Mouse (Mus musculus) stomach, embryonic 14.5 days (tissue): ENCODE measurements around the gene Catsperz. TPM values are rescaled to one million over a fixed set of nuclear protein-coding genes. Genes with fewer than 3 reads are reported as not detected.

Experiments
- ATAC-seq: fragments of 200-750 bp; cut with Nextera tagmentation; 2 replicates; pipeline ENCODE4 v1.8.0; 2017; ENCODE audit warnings: low read depth, moderate TSS enrichment; ENCODE audit not compliant: insufficient number of reproducible peaks, insufficient read depth, low FRiP score
- H3K27ac ChIP-seq: fragments of 300-500 bp; sonication (generic); 2 replicates; pipeline ENCODE4 v1.5.1; 2014; ENCODE audit warnings: mild to moderate bottlenecking, low read length, moderate library complexity, mixed read lengths
- H3K27me3 ChIP-seq: fragments of 300-500 bp; sonication (generic); 2 replicates; pipeline ENCODE4 v1.6.1; 2014; ENCODE audit warnings: low read length, control low read depth, mixed read lengths; ENCODE audit not compliant: control insufficient read depth, insufficient read depth
- H3K36me3 ChIP-seq: fragments of 300-500 bp; sonication (generic); 2 replicates; pipeline ENCODE4 v1.6.1; 2014; ENCODE audit warnings: mild to moderate bottlenecking, control low read depth, low read length, moderate library complexity, mixed read lengths; ENCODE audit not compliant: control insufficient read depth, insufficient read depth
- H3K4me1 ChIP-seq: fragments of 300-500 bp; sonication (generic); 2 replicates; pipeline ENCODE4 v1.6.1; 2014; ENCODE audit warnings: low read length, control low read depth, mixed read lengths; ENCODE audit not compliant: control insufficient read depth, insufficient read depth
- H3K4me2 ChIP-seq: fragments of 300-500 bp; sonication (generic); replicated peaks from 2 replicates; pipeline ENCODE4 v1.6.1; 2014; ENCODE audit warnings: low read depth, low read length, control low read depth
- H3K4me3 ChIP-seq: fragments of 300-500 bp; sonication (generic); 2 replicates; pipeline ENCODE4 v1.5.1; 2014; ENCODE audit warnings: low read depth, low read length, control low read depth
- H3K9ac ChIP-seq: fragments of 300-500 bp; sonication (generic); replicated peaks from 2 replicates; pipeline ENCODE4 v1.6.1; 2014; ENCODE audit warnings: low read depth, mild to moderate bottlenecking, control low read depth, low read length, moderate library complexity, mixed read lengths
- H3K9me3 ChIP-seq: fragments of 300-500 bp; sonication (generic); 2 replicates; pipeline ENCODE4 v1.6.1; 2016; ENCODE audit warnings: low read depth, low read length, control low read depth; ENCODE audit not compliant: control insufficient read depth
- whole genome bisulfite sequencing: fragments of 180-500 bp; shearing (Covaris S2); extraction: QIAGEN DNeasy Blood & Tissue Kit; methylation state at CpG from one replicate; pipeline ENCODE4 v1.1.7; 2014; 5-methylcytosine and 5-hydroxymethylcytosine counted together
- polyA plus RNA-seq: library from polyadenylated mRNA; unstranded; fragments of >200 nt; fragmentation: Nextera tagmentation; extraction: Ambion mirVana; gene quantifications from 2 replicates; pipeline ENCODE4 v1.2.1, GENCODE M21; 2014

The Catsperz gene
- polyA plus RNA-seq, 1 experiment from 2014 or later: 1.5 TPM

DNA sequence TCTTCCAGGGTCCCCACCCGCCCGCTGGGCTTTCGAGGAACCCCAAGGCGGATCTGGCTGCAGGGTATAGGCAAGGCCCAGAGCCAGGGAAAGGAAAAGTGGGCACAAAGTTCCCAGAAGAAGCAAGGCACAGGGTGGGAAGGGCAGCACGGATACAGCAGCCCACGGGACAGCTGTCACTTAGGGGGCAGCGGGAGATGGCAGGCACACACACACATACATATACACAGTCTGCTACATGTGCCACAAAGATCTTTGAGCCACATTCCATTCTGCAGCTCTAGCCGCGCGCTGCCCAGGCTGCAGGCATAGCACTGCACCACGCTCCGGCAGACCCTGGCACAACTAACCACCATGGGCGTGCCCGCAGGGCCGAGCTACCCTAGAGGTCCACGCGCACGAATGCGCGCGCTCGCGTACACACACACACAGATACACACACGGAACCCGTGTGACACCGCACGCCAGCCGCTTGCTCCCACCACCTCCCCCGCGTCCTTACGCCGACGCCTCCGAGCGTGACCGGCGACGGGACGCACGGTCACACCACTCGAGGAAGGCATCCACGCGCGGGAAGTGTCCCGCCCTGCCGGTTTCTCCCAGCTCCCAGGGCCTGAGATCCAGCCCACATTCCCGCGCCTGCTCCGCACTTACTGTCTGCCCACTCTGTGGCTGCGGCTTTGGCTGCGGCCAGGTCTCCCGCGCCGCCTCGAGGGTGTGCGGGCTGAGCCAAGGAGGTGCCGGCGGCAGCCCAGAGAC, 8.4 kb upstream of the Catsperz start:
- no peaks in the 10 kb centered on the region for H3K36me3 ChIP-seq
- peaks cover 39% of the 10 kb centered on the region for H3K27me3 ChIP-seq
- peak overlapping the region; percentile 83 for H3K4me2 ChIP-seq
- H3K9ac ChIP-seq: peak overlapping the region; percentile 30; the same call in 1 of the 2 replicates
- H3K27ac ChIP-seq: no peak overlapping the region
- H3K4me1 ChIP-seq: peaks cover 10% of the 10 kb centered on the region; the same call in 1 of the 2 replicates
- no peaks in the 10 kb centered on the region for H3K9me3 ChIP-seq
- WGBS: 5% methylated on average over 58 of the region's 58 CpGs
- H3K4me3 ChIP-seq: peak overlapping the region; percentile 42
- ATAC-seq: no peak

DNA sequence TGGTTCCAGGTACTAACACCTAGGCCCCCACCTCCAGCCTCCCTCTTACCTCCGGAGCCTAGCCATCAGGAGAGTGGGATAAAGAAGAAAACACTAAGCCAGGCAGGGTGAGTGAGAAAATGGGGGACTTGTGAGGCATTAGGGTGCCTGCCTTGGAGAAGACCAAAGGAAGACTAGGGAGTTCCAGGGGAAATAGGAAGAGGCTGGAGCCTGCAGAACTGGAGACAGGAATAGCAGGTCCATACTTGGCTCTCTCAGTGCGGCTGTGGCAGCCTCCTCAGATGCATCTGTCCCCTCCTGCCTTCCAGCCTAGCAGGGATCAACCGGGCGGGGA, 7.9 kb upstream of the Catsperz start:
- Histone ChIP-seq H3K9me3 (no peaks in the 10 kb centered on the region), H3K9ac (no peak overlapping the region), H3K27ac (no peak overlapping the region), H3K4me2 (0 out of 2 replicates have a peak overlapping the region, but pooled peaks have one; percentile 83), H3K36me3 (no peaks in the 10 kb centered on the region), H3K4me3 (no peak overlapping the region), H3K27me3 (peaks cover 39% of the 10 kb centered on the region), H3K4me1 (peaks cover 10% of the 10 kb centered on the region; the same call in 1 of the 2 replicates)
- ATAC-seq: no peak
- WGBS: 30% methylated on average over 4 of the region's 4 CpGs

DNA sequence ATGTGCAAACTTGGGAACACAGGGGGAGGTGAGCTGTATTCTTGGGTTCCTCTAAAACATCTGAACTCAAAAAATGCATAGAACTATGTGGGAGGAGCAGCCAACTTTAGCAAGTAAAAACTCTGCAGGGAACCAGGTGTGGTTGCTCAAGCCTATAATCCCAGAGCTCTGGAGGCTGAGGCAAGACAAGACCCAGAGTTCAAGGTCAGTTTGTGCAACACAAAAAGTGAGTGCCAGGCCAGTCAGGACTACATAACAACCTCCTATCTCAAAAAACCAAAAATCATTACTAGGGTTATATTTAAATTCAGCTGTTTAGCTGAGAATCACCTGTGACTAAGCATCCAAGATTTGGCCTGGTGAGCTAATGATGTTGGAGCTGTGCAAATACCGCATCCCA, 6.8 kb upstream of the Catsperz start:
- Histone ChIP-seq H3K9ac (no peak overlapping the region), H3K27me3 (peaks cover 44% of the 10 kb centered on the region), H3K27ac (no peak overlapping the region), H3K4me3 (no peak overlapping the region), H3K36me3 (no peaks in the 10 kb centered on the region), H3K4me2 (no peak overlapping the region), H3K9me3 (no peaks in the 10 kb centered on the region), H3K4me1 (peaks cover 10% of the 10 kb centered on the region; the same call in 1 of the 2 replicates)
- WGBS: 44% methylated on average over 1 of the region's 1 CpGs
- no peak for ATAC-seq

DNA sequence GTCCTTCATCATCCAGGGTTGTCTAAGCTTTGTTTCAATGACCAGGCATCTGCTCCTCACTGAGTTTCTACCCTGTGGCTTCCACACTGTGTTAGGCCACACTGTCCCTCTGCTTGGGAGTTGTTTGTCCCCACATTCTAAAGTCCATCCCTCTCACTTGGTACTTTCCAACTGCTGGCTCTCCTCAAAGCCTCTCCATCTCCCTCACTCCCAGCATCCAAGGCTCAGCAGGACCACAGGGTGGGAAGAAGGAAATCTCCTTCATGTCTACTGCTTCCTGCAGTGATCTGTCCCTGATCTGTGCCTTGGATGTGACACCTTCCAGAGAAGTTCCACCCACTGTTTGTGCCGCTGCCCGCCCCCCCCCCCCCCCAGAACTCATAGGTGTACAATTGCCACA, 5.8 kb upstream of the Catsperz start:
- no peak overlapping the region for H3K4me2 ChIP-seq
- H3K27me3 ChIP-seq: peaks cover 51% of the 10 kb centered on the region
- no peak for ATAC-seq

DNA sequence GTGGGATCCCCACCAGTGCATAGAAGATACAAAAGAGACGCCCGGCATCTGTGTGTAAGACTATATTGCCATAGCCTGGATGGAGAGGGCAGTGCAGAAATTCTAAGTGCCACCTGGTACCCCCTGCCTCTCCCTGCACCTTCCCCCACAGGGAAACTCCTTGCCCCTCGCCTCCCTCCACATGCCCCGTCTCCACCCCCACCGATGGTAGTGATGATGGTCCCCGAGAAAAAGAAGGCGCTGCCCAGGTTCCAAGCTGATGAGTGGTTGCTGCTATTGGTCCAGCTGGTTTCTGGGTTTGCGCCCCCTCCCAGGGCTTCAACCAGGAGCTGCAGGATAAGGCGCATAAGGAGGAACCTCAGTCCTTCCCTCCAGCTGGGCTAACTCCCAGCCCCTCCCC, 2.9 kb upstream of the Catsperz start:
- H3K27me3 ChIP-seq: peaks cover 44% of the 10 kb centered on the region
- WGBS: 17% methylated on average over 9 of the region's 9 CpGs
- H3K4me2 ChIP-seq: no peak overlapping the region
- H3K36me3 ChIP-seq: no peaks in the 10 kb centered on the region
- ATAC-seq: no peak
- H3K27ac ChIP-seq: no peak overlapping the region
- peaks cover 4% of the 10 kb centered on the region for H3K4me1 ChIP-seq
- no peak overlapping the region for H3K9ac ChIP-seq
- no peaks in the 10 kb centered on the region for H3K9me3 ChIP-seq
- H3K4me3 ChIP-seq: 0 out of 2 replicates have a peak overlapping the region, but pooled peaks have one; percentile 3

More for the DNA sequence above, 5.8 kb upstream of the Catsperz start:
- Histone ChIP-seq H3K4me1 (peaks cover 10% of the 10 kb centered on the region), H3K4me3 (no peak overlapping the region), H3K9me3 (no peaks in the 10 kb centered on the region), H3K27ac (no peak overlapping the region), H3K36me3 (no peaks in the 10 kb centered on the region), H3K9ac (no peak overlapping the region)
- WGBS: 6% methylated on average over 2 of the region's 2 CpGs

DNA sequence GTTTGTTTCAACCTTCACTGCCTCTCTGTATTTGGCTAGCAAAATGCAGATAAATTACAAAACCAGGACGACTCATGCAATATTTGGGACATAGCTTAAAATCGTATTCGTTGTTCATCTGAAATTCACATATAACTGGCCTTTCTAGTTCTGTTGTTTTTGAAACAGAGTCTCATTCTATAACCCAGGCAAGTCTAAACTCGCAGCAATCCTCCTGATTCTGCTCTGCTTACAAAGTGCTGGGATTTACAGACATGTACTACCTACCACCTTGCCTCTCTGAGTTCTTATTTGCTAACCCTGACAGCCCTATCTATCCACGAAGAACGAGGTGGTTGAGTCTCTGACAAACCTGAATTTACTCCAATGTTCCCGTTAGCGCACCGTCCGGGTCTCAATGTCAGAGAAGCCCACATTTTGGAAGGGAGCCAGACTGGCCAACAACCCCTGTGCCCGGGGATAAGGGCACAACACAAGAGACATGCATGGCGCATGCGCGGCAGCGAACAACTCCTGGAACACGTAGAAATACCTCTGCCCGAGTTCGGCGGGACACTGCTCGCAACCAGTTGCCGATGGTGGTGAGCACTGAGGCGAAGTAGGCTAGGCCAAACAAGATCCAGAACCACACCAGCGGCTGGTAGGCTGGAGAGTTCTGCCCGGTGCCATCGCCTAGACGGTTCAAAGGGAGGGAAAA, 1.5 kb upstream of the Catsperz start:
- Histone ChIP-seq H3K9me3 (no peaks in the 10 kb centered on the region), H3K27ac (peak overlapping the region; percentile 44; the same call in 1 of the 2 replicates), H3K4me2 (peak overlapping the region; percentile 30), H3K9ac (no peak overlapping the region), H3K27me3 (peaks cover 32% of the 10 kb centered on the region), H3K4me3 (peak overlapping the region; percentile 12), H3K36me3 (no peaks in the 10 kb centered on the region), H3K4me1 (peaks cover 4% of the 10 kb centered on the region)
- 20% methylated on average over 26 of the region's 26 CpGs for WGBS
- ATAC-seq: no peak

DNA sequence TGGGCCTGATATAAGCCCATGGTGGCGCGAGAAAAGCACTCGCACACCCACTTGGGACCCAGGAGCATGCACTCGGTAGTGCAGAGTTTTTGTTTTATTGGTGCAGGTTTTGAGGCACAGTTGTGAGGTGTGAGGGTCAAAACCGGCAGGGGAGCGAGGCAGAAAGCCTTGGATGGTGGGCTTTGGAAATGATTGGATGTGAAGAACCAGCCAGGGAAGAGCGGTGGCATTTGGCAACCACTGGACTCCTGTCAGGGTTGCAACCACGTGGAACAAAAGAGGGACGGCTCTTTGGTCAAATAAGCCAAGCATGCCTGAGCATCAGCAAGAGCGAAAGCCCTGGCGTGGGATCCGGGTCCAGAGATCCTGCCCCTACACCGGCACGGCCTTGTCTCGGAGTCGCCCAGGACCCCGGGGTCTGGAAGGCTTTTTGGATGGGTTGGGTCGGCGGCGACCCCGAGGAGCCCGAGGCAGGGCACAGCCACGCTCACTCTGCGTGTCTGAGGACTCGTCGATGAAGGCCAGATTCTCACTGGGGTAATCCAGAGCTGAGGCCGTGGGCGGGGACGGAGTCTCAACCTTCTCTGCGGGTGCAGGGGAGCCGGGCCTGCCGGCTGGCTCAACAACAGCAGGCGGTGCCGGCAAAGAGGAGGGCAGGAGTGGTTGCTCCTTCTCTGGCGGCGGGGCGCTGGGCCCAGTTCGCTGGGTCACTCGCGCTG, 590 bp upstream of the Catsperz start:
- Histone ChIP-seq H3K27ac (peak overlapping the region; percentile 44; the same call in 1 of the 2 replicates), H3K4me3 (no peak overlapping the region), H3K9ac (no peak overlapping the region), H3K27me3 (peaks cover 28% of the 10 kb centered on the region), H3K4me2 (peak overlapping the region; percentile 31), H3K36me3 (no peaks in the 10 kb centered on the region), H3K9me3 (no peaks in the 10 kb centered on the region), H3K4me1 (peaks cover 5% of the 10 kb centered on the region)
- no peak for ATAC-seq
- WGBS: 13% methylated on average over 40 of the region's 40 CpGs
